Mouse (Mus musculus) splenic B cell, adult 2 months (primary cell): ENCODE results near the gene Pdcd1lg2.

ENCODE experiments used
- DNase-seq: peaks from one replicate; pipeline ENCODE4 v3.0.0-alpha.2; 2011; ENCODE audit warnings: low read depth, low spot score
- H3K27me3 ChIP-seq: 2 replicates; pipeline ENCODE4 v1.6.1; 2012; ENCODE audit warnings: mild to moderate bottlenecking, low read length, moderate library complexity, mixed read lengths; ENCODE audit not compliant: control insufficient read depth, poor library complexity, insufficient read depth, severe bottlenecking
- H3K36me3 ChIP-seq: 2 replicates; pipeline ENCODE4 v1.6.1; 2012; ENCODE audit warnings: mild to moderate bottlenecking, low read length, moderate library complexity, mixed read lengths; ENCODE audit not compliant: control insufficient read depth, poor library complexity, insufficient read depth, severe bottlenecking

The Pdcd1lg2 gene

DNA sequence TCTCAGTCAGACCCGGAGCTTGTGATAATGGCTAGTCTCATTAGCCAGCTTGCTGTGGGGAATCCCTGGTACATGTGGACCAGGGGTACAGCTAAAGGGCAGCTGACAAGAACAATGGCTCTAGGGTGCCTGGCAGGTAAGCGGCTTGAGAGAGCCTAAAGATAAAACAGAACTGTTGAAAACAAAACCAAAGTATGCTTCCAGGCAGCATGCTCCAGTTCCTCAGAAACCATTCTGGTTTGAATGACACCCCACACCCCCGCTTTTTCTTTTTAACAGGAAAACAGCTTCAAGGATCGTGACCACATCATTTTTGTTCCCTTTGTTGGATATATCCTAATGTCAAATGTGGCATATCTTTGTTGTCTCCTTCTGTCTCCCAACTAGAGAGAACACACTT lies at the start of gene Pdcd1lg2:
Pdcd1lg2 (plus strand) TSS at position 301 of the 400 bp plus-strand sequence.
- no peak for DNase-seq
- Histone ChIP-seq H3K36me3 (no peaks in the 10 kb centered on the region), H3K27me3 (no peaks in the 10 kb centered on the region)

DNA sequence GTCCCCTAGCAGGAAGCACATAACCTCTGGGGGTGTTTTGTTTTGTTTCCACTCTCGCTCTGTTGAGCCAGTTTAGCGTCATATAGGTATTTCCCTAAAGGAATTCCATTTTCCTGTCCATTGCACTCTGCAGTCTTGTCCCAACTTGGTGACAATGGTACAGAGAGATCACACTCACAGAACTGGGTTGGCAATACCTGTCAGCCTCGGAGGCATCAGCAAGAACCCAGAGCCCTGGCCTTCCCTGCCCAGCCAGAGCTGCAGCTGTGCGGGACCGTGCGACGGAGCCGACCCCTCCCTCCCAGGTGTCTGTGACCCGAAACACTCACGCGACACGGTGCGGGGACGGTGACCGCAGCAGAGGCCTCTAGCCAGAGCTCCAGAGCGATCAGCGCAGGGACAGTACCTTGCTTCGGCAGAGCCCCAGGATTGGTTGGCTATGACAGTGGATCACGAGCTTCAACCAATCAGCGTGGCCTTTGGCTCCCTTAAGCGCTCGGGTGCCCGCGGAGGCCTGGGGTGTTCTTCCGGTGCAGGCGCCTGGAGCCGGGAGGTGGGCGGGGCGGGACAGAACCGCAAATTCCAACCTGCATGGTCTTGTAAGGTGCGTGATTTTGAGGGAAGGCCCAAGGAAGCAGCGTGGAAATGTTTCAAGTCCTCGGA lies 49.1 kb upstream of the Pdcd1lg2 start:
- H3K27me3 ChIP-seq = no peaks in the 10 kb centered on the region
- peak; percentile 95 for DNase-seq
- H3K36me3 ChIP-seq = peaks cover 4% of the 10 kb centered on the region; the same call in 1 of the 2 replicates

DNA sequence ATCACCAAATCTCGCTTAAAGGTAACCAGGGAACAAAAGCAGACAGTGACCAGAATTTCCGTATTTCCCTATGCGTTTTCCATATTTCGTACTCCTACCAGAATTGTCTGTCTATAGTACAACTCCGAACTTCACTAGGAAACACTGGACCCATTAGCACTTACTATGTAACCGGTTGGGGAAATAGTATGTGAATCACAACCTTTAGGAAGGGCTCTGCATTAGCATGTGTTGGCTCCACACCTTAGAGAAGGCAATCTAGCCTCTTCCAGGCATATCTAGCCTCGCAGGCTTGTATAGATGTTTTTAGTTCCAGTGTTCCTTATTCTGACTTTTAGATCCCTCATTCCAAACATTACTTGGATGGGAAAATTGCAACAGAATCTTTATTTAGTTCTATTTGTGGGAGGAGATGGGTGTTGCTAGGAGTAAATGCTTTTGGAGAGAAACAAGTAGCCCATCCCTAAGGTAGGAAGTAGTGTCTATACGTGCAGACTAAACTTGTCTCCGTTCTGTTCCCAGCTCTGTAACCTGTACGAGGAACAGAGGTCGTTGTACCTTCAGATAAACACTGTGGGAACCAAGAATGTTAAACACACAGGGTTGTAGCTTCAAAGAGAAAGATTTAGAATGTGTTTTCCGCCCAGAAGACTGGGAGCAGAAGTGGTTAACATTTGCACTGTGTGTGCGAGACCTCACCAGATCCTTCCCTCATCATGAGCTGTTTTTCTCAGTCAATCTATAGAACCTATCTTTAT lies 48.4 kb upstream of the Pdcd1lg2 start:
- Histone ChIP-seq H3K36me3 (0 out of 2 replicates have a peak, but pooled peaks cover 2% of the 10 kb centered on the region), H3K27me3 (no peaks in the 10 kb centered on the region)
- DNase-seq = no peak

DNA sequence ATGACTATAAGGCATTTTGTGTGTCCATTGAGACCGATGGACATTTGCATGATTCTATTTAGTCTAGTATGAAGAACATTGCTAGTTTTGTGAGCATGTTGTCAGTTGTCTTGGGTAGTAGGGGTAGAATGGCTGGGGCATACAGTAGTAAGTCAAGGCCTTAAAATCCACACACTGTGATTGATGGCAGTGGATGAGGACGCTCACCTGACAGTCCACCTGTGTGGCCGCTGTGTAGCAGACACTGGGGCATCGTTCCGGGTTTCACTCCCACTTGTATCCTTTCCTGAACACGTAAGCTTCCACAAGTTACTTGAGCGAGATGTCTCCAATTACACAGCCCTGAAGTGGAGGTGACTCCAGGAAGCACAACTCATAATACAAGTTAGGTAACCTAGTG lies 47.2 kb upstream of the Pdcd1lg2 start:
- DNase-seq = no peak
- no peaks in the 10 kb centered on the region for H3K36me3 ChIP-seq
- no peaks in the 10 kb centered on the region for H3K27me3 ChIP-seq

DNA sequence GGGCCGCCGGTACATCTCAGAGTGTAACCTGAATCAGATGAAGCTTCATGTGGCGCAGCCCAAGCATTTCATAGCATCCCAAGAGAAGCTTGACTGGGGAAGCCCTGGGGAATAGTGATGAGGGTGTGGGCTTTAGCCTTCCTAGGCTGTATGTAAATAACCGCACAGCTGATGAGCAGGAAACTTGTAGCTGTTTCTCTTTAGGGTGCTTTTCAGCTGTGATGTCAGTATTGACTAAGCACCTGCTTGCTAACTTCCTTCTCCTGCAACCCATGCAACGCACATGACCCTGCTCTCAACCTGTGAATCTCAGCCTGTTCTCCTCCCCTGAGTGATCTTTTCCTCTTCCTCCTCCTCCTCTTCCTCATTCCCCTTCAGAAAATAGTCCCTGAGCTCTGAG lies 46.6 kb upstream of the Pdcd1lg2 start:
- Histone ChIP-seq H3K36me3 (no peaks in the 10 kb centered on the region), H3K27me3 (no peaks in the 10 kb centered on the region)
- DNase-seq = peak; percentile 93

DNA sequence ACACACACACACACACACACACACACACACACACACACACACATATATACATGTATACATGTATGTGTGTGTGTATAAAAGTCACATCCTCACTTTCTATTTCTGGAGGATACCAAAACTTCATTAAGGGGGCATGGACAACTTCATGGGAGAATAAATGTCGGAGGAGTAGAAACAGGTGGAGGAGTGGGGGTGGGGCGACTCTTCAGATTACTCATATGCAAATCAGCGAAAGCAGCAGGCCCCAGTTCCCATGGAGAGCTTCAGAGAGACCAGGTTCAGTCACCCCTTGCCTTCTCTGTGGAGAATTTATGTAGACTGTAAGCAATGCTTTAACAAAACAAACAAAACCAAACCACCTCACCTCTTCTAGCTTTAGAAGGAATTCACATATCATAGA lies 45.6 kb upstream of the Pdcd1lg2 start:
- DNase-seq = peak; percentile 89
- no peaks in the 10 kb centered on the region for H3K27me3 ChIP-seq

DNA sequence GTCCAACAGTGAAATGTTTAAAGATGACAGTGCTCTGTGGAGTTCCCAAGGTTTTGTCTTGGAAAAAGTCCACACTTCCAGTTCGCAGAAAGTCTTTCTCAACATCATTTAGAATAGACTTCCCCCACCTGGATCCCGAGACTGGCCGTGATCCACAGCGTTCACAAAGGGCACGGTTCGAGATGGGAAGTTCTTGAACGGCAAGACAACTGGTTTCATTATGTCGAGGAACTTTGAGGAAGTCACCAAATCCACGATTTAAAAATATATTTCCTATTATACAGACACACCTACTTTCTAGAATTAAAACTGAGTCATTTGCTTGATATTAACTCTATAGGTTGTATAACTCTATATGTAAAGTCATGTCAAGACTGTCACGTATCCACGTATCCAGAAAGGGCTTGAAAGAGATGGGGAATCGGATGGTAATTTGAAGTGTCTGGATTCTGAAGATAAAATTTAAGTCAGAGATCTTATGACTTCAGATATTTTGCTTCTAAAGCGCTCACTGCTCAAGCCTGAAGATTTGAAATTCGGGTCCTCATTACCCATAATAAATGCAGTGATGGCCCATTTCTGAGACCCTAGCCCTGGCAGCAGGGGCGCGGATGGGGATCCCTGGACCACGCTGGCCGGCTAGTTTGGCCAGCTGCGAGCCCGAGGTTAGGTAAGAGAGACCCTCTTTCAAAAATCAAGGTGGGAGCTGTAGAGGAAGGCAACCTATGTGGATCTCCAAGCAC lies 44.3 kb upstream of the Pdcd1lg2 start:
- Histone ChIP-seq H3K27me3 (no peaks in the 10 kb centered on the region), H3K36me3 (no peaks in the 10 kb centered on the region)
- peak; percentile 58 for DNase-seq

More for the DNA sequence above, 45.6 kb upstream of the Pdcd1lg2 start:
- H3K36me3 ChIP-seq = no peaks in the 10 kb centered on the region

DNA sequence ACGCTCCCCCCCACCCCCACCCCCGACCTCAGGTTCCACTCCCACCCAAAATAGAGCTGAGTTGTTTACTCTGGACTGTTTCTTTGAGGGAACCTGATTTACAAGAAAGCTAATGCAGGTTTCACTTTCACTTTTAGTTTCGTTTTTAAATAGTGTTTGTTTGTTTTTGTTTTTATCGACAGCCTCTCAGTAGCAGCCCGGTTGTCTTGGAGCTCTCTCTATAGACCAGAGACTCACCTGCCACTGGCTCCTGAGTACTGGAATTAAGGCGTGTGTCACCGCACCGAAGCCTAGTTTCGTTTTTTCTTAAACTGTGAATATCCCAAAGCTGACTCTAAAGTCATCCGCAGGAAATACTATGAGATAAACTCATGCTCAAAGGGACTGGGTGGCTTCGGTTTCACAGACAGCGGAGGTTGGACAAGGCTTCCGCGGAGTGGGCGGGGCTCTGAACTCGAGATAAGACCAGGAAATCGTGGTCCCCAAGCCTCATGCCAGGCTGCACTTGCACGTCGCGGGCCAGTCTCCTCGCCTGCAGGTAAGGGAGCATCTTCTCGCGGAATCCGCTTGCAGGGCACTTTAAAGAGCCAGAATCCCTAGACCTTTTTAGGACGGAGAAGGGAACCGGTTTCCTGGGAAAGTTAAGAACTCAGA lies 43.6 kb upstream of the Pdcd1lg2 start, which contains the start of the genes Plgrkt and Cd274:
Plgrkt (minus strand) TSS at position 422 of the 654 bp plus-strand sequence.
Cd274 (plus strand) TSS at position 487 of the 654 bp plus-strand sequence.
- Histone ChIP-seq H3K36me3 (no peaks in the 10 kb centered on the region), H3K27me3 (no peaks in the 10 kb centered on the region)
- DNase-seq = peak; percentile 95

DNA sequence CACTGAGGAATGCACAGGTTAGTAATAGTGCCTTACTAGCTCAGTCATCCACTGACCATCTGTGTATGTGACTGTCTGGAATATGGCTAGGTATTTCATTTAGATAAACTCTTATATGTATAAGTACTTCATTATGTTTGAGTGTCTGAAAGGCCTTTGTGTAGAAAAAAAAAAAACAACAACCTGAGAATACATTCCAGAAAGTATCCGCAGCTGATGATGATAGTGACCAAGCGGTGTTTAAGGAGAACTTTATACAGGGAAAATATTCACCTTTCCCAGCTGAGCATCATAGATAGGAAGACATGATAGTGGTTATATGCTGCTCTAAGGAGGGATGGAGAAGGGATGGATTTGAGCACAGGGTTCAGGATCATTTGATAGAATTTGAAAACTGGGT lies 42.7 kb upstream of the Pdcd1lg2 start:
- no peak for DNase-seq
- Histone ChIP-seq H3K27me3 (no peaks in the 10 kb centered on the region), H3K36me3 (no peaks in the 10 kb centered on the region)

DNA sequence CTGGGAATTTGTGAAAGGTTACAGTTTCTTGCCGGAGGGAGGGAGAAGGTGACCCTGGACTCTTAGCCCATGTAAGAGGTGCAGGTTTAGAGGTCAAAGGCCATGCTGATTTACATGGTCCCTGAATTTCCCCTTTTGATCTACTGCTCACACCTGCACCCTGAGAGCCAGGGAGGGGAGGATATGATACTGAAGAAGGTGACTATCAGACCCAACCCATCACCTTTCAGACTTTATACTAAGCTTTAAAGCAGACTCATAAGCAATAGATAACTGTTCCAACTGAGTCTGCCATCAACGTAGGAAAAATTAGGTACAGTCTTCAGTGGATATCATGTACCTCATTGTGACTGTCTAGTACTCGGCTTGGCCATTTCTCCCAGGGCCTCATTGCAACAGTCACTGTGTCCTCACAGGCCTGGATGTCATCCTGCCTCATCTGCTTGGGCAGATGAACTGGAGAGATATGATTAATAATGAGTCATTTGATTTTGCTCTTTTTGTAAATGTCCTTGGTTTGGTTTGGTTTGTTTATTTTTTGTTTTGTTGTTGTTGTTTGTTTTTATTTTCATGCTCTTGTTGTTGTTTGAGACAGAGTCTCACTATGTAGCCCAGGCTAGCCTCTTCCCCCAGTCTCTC lies 41.9 kb upstream of the Pdcd1lg2 start:
- Histone ChIP-seq H3K27me3 (no peaks in the 10 kb centered on the region), H3K36me3 (no peaks in the 10 kb centered on the region)
- DNase-seq = peak; percentile 67

DNA sequence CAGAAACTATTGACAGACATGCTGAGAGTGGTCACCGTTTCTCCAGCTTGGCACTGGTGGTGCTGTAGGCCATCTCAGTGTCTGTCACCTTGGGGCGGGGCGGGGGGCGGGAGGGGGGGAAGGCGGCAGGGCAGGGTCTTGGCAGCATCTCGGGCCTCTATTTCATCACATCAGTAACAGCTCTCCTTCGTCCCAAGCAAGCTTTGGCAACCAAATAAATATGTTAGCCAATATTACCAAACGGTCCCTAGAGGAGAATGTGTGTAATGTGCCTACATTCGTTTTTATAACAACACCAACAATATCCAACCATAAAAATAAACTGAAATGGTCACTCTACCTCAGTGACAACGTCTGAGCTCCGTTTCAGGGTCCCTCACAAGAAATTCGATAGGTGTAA lies 40.6 kb upstream of the Pdcd1lg2 start:
- H3K27me3 ChIP-seq = no peaks in the 10 kb centered on the region
- H3K36me3 ChIP-seq = peaks cover 2% of the 10 kb centered on the region; the same call in 1 of the 2 replicates
- DNase-seq = no peak

DNA sequence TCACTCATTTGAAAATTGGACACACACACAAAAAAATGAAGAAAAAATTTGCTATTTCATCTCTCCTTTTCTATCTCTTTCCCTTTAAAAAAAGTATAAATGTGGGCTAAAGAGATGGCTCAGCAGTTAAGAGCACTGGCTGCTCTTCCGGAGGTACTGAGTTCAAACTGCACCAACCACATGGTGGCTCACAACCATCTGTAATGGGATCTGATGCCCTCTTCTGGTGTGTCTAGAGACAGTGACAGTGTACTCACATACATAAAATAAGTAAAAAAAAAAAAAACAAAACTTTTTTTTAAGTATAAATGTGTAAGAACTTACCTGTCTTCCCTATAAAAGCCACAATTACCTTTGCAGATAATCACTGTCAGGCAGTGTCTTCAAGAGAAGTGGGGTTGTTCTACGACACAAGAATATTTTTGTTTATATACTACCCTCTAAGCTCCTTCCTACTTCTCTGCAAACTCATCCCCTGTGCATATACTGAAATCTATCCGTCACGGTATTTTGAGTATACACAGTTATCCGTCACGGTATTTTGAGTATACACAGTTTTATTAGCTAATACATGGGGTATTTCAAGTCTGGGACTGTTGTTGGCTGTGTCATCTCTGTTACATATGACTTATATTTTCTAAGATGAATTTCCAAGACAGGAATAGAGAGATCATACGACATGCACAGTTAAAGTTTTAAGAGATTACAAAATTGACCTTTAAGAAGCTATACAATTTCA lies 40.0 kb upstream of the Pdcd1lg2 start:
- Histone ChIP-seq H3K27me3 (no peaks in the 10 kb centered on the region), H3K36me3 (peaks cover 2% of the 10 kb centered on the region; the same call in 1 of the 2 replicates)
- peak; percentile 21 for DNase-seq

DNA sequence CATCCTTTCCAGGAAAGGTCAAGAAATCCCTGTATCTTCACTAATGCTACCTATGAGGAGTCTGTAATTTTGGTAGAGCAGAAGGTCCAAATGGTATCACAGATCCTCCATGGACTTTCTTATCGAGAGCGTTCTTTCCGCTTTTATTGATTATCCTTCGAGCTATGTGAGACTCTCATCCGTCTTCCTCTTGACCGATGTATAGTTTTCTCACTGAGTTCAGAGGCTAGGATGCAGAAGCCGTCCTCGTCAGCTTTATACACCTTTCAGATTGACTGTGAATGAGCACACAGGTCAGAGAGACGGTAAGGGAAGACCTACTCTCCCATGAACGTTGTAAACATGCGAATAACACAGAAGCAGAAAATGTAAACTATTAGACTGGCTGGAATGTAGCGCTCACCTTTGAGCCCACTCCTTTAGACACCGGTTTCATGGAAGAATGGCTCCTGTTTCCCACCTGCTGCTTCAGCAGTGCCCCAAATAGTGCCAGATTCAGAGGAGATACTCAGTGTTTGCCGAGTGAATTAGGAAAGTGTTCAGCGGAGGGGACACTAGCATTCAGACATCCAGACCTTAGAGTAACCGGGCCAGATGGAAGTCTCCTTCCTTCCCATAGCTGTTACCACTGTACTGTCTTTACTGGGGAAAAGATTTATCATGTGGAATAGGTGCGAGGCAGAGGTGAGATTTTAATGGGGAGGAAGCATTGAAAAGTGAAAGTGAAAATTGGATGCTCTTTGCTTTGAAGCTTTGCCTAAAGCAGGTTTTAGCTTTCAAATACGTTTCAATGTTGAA lies 39.2 kb upstream of the Pdcd1lg2 start:
- no peaks in the 10 kb centered on the region for H3K27me3 ChIP-seq
- peak; percentile 39 for DNase-seq
- H3K36me3 ChIP-seq = peaks cover 3% of the 10 kb centered on the region; the same call in 1 of the 2 replicates
